In the genomic region with DNA sequence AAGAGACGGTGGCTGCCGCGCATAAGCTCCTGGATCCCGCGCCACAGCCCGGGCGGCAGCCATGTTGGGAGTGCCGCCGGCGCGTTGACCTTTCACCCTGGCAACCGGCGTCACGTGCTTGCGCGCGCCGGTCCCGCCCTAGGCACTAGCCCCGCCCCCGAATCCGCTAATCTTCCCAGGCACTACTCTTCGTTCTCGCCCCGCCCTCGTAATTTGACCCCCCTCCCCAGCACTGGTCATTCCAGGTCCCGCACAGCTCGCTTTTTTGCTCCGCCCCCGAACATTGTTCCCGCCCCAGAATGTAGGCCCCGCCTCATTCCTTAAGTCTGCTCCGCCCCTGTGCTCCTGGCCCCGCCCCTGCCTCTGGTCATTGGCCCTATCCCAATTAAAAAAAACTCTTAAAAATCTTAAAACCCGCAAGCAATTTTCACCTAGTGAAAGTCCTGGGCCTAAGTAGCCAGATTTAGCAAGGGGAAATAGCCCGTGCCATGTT, we compare ENCODE assay signal across 8 mouse cellular contexts. TPM values are rescaled to one million over a fixed set of nuclear protein-coding genes. Genes with fewer than 3 reads are reported as not detected.
DNase-seq lines count a peak whose midpoint lies in the region; ATAC-seq and TF ChIP-seq lines count a peak whose summit lies in the region.

TSS of gene Qsox2 (minus strand) at position 236 of the 493 bp plus-strand sequence.

- TF ChIP-seq CTCF in bone marrow macrophage, adult 2 months (IDR thresholded peaks at IDR 0.05; ENCODE audit: low read depth, low read length), result no peak
- TF ChIP-seq CTCF in embryonic fibroblast, embryonic 13.5 days (IDR thresholded peaks at IDR 0.05; ENCODE audit: borderline replicate concordance, insufficient read depth, low read length), result no peak

- no peaks in the 10 kb centered on the region for H3K9me3 ChIP-seq in kidney, embryonic 14.5 days (ENCODE audit: control insufficient read depth, low read length)
- no peaks in the 10 kb centered on the region for H3K9me3 ChIP-seq in limb, embryonic 15.5 days

- DNase-seq in A20 (ENCODE audit: low read depth, low spot score), result peak; percentile 97
- peak; percentile 88 to 93 for DNase-seq in heart, adult 9 months (ENCODE audit: low spot score in 2 of 2)
- DNase-seq in monocyte, adult 2 months (ENCODE audit: low read depth in 1 of 2, low spot score in 2 of 2), result peak; percentile 61 to 73
- peak; percentile 78 to 86 for DNase-seq in spleen, postnatal 36 days (ENCODE audit: low spot score in 2 of 2)

- peak within 1 kb of the TSS; percentile 84 for H3K9ac ChIP-seq in kidney, embryonic 14.5 days (ENCODE audit: low read depth, low read length)
- peak within 1 kb of the TSS; percentile 76 for H3K9ac ChIP-seq in limb, embryonic 15.5 days

- H3K4me3 ChIP-seq in bone marrow macrophage, adult 2 months (ENCODE audit: insufficient read depth, low read length), result peak within 1 kb of the TSS; percentile 78
- peak within 1 kb of the TSS; percentile 72 for H3K4me3 ChIP-seq in embryonic fibroblast, embryonic 13.5 days (ENCODE audit: insufficient read depth, low read length)
- H3K4me3 ChIP-seq in kidney, embryonic 14.5 days (ENCODE audit: low read length), result peak within 1 kb of the TSS; percentile 90
- peak within 1 kb of the TSS; percentile 89 for H3K4me3 ChIP-seq in limb, embryonic 15.5 days

- TF ChIP-seq POLR2A in bone marrow macrophage, adult 2 months (IDR thresholded peaks at IDR 0.05; ENCODE audit: borderline replicate concordance, low read depth, low read length), result no peak
- TF ChIP-seq POLR2A in embryonic fibroblast, embryonic 13.5 days (IDR thresholded peaks at IDR 0.05; ENCODE audit: low read depth, low read length), result peak; percentile 60

- 4% methylated on average over 14 of the region's 36 CpGs for WGBS in kidney, embryonic 14.5 days
- WGBS in limb, embryonic 15.5 days, result under 1% methylated on average over 36 of the region's 36 CpGs

- H3K4me2 ChIP-seq in kidney, embryonic 14.5 days (replicated peaks; ENCODE audit: low read depth, low read length), result peak within 1 kb of the TSS; percentile 87
- peak within 1 kb of the TSS; percentile 87 for H3K4me2 ChIP-seq in limb, embryonic 15.5 days

- ATAC-seq in kidney, embryonic 14.5 days (ENCODE audit: low FRiP score, low TSS enrichment), result peak; percentile 95
- peak; percentile 83 for ATAC-seq in limb, embryonic 15.5 days (ENCODE audit: insufficient number of reproducible peaks, low FRiP score, low TSS enrichment, low read depth)

- H3K27me3 ChIP-seq in kidney, embryonic 14.5 days (ENCODE audit: control insufficient read depth, insufficient read depth, low read length), result no peaks in the 10 kb centered on the region
- H3K27me3 ChIP-seq in limb, embryonic 15.5 days, result no peaks in the 10 kb centered on the region

- no peak within 1 kb of the TSS for H3K27ac ChIP-seq in bone marrow macrophage, adult 2 months (ENCODE audit: insufficient read depth, low read depth, low read length)
- no peak within 1 kb of the TSS for H3K27ac ChIP-seq in embryonic fibroblast, embryonic 13.5 days (ENCODE audit: insufficient read depth, low read length)
- H3K27ac ChIP-seq in kidney, embryonic 14.5 days (ENCODE audit: low read depth, low read length), result 0 out of 2 replicates have a peak within 1 kb of the TSS, but pooled peaks have one; percentile 65
- H3K27ac ChIP-seq in limb, embryonic 15.5 days, result peak within 1 kb of the TSS; percentile 84

- H3K4me1 ChIP-seq in bone marrow macrophage, adult 2 months (ENCODE audit: control insufficient read depth, insufficient read depth, low read length), result peaks cover 17% of the 10 kb centered on the region
- H3K4me1 ChIP-seq in embryonic fibroblast, embryonic 13.5 days (ENCODE audit: control insufficient read depth, insufficient read depth, low read length), result no peaks in the 10 kb centered on the region; the same call in 1 of the 2 replicates
- H3K4me1 ChIP-seq in kidney, embryonic 14.5 days (ENCODE audit: control insufficient read depth, insufficient read depth, low read length), result peaks cover 12% of the 10 kb centered on the region
- peaks cover 28% of the 10 kb centered on the region for H3K4me1 ChIP-seq in limb, embryonic 15.5 days

- H3K36me3 ChIP-seq in kidney, embryonic 14.5 days (ENCODE audit: control insufficient read depth, insufficient read depth, low read length), result no peaks in the 10 kb centered on the region
- H3K36me3 ChIP-seq in limb, embryonic 15.5 days, result 0 out of 2 replicates have a peak, but pooled peaks cover 4% of the 10 kb centered on the region

RNA-seq across cellular contexts. Expression of gene Qsox2, which starts in this region (rescaled TPM):
- 4.2 and 5.6 TPM in 2 replicates for polyA plus RNA-seq in bone marrow macrophage, adult 2 months (2012; ENCODE audit: insufficient read depth, insufficient read length, missing spikeins)
- polyA plus RNA-seq in embryonic fibroblast, embryonic 13.5 days (2011; ENCODE audit: insufficient read length, low read depth, missing spikeins), result 19.5 and 19.9 TPM in 2 replicates
- 10.0 and 19.0 TPM in 2 replicates for polyA plus RNA-seq in kidney, embryonic 14.5 days (2014; fragmentation: Nextera tagmentation; extraction: Ambion mirVana)
- polyA plus RNA-seq in limb, embryonic 15.5 days (2015; fragmentation: Nextera tagmentation; extraction: Ambion mirVana), result 18.2 and 20.7 TPM in 2 replicates

Comparison
In these comparisons a context has a peak if more than half of its experiments do, and no peak if none do; other contexts are left out.
1. H3K27ac ChIP-seq: peak in kidney, embryonic 14.5 days (single experiment) and limb, embryonic 15.5 days (single experiment); none in bone marrow macrophage, adult 2 months (single experiment) and embryonic fibroblast, embryonic 13.5 days (single experiment).
2. Peak in every context shown above with its lines, with median percentiles within 50 percentile points of each other: DNase-seq and H3K4me3 ChIP-seq.